Mouse (Mus musculus) lung, postnatal 25 days (tissue): Measurements from ENCODE around the gene Olfr123.

Experiments
- DNase-seq: peaks from one replicate; pipeline ENCODE4 v3.0.0; 2022; ENCODE audit warnings: low spot score

Gene Olfr123

GRCm38 (mm10) chr17:37793229-37793628, at the start of gene Olfr123:
Olfr123 (plus strand) TSS chr17:37793529.
- no peak for DNase-seq

DNA sequence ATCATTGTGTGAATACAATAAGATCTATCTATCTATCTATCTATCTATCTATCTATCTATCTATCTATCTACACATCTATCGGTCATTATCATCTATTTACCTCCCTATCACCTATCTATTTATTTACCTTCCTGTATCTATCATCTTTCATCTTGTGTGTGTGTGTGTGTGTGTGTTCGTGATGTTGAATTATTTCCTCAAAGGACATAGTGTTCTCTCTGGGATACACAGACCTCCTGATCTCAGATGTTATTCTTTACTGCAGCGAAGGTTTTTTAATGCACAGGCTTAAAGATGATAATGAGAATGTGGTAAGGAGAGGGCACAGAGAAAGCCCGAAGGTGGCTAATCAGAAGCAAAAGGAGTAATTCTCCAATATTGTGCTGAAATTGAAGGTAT, 25.0 kb upstream of the Olfr123 start, which contains the start of gene Olfr122:
Olfr122 (plus strand) TSS at position 301 of the 400 bp plus-strand sequence.
- no peak for DNase-seq

DNA sequence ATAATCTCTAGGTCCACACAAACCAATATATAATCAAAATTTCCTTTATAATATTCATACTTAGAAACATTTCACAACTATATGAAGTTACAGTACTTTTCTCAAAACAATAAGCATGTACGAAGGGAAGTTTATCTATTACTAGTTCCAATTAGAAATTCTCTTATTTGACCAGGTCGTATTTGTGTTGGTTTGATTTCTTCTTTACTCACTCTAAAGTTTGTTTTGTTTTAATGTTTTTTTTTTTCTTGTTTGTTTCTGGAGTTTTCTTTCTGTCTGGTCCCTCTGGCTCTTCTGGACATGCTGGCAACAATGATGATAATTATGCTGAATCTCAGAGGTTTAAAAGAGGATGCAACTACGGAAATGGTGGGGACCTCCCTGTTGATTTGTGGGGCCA, 6.3 kb downstream of the Olfr123 start, which contains the start of gene Olfr124:
Olfr124 (plus strand) TSS at position 301 of the 400 bp plus-strand sequence.
- DNase-seq, result no peak

GRCm38 (mm10) chr17:37832649-37833048, 39.3 kb downstream of the Olfr123 start, which contains the start of gene Olfr125:
Olfr125 (plus strand) TSS chr17:37832949.
- no peak for DNase-seq

DNA sequence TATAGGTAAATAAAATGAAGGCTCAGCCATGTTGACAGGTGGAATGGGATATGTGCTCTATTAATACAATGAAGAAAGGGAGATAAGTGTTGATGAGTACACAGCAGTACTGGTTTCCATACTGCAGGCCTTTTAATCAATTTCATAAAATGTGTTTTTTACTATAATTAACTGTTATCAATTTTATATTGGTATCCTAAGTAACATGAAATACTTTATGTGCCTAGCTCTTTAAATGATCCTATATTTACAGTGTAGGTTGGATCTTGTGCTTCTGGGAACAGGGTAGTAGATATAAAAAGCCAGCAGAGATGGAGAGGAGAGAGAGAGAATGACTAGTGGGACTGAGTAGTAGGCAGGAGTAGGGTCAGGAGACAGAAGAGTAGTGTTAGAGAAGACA, 53.9 kb downstream of the Olfr123 start, which contains the start of gene Olfr126:
Olfr126 (plus strand) TSS at position 301 of the 400 bp plus-strand sequence.
- no peak for DNase-seq
